Mouse (Mus musculus): ENCODE data around the gene Kidins220. TPM values are rescaled to one million over a fixed set of nuclear protein-coding genes. Genes with fewer than 3 reads are reported as not detected.

The Kidins220 gene
- polyA plus RNA-seq, 1 experiment from 2014 or later = 121 TPM

- 88% methylated on average over 5 of the region's 5 CpGs for WGBS
- Histone ChIP-seq H3K36me3 (peaks cover 32% of the 10 kb centered on the region), H3K27me3 (no peaks in the 10 kb centered on the region), H3K4me1 (replicated peaks) (peaks cover 19% of the 10 kb centered on the region), H3K27ac (no peak overlapping the region), H3K9me3 (no peaks in the 10 kb centered on the region), H3K4me2 (no peak overlapping the region), H3K9ac (no peak overlapping the region), H3K4me3 (no peak overlapping the region)
- no peak for ATAC-seq (ENCODE audit: low FRiP score)
These were observed 62.5 kb downstream of the Kidins220 start for GRCm38 (mm10) chr12:25037222-25037621.

- Histone ChIP-seq H3K9me3 (no peaks in the 10 kb centered on the region), H3K4me2 (no peak overlapping the region), H3K27ac (no peak overlapping the region), H3K4me3 (no peak overlapping the region), H3K9ac (no peak overlapping the region), H3K27me3 (no peaks in the 10 kb centered on the region), H3K4me1 (replicated peaks) (peaks cover 16% of the 10 kb centered on the region), H3K36me3 (peaks cover 36% of the 10 kb centered on the region)
- 75% methylated on average over 9 of the region's 9 CpGs for WGBS
- ATAC-seq (ENCODE audit: low FRiP score) = no peak
These were observed 63.2 kb downstream of the Kidins220 start for GRCm38 (mm10) chr12:25037681-25038472.

- Histone ChIP-seq H3K9ac (no peak overlapping the region), H3K27ac (no peak overlapping the region), H3K36me3 (peaks cover 59% of the 10 kb centered on the region), H3K4me2 (no peak overlapping the region), H3K27me3 (no peaks in the 10 kb centered on the region), H3K4me1 (replicated peaks) (0 out of 2 replicates have a peak, but pooled peaks cover 4% of the 10 kb centered on the region), H3K9me3 (no peaks in the 10 kb centered on the region), H3K4me3 (no peak overlapping the region)
- WGBS = 95% methylated on average over 2 of the region's 2 CpGs
- no peak for ATAC-seq (ENCODE audit: low FRiP score)
These were observed 69.3 kb downstream of the Kidins220 start for GRCm38 (mm10) chr12:25044056-25044455.

GRCm38 (mm10) chr12:25044579-25044978 lies 69.9 kb downstream of the Kidins220 start:
- Histone ChIP-seq H3K4me3 (no peak overlapping the region), H3K9me3 (no peaks in the 10 kb centered on the region), H3K27me3 (no peaks in the 10 kb centered on the region), H3K4me1 (replicated peaks) (0 out of 2 replicates have a peak, but pooled peaks cover 4% of the 10 kb centered on the region), H3K4me2 (no peak overlapping the region), H3K36me3 (peaks cover 59% of the 10 kb centered on the region), H3K9ac (no peak overlapping the region), H3K27ac (no peak overlapping the region)
- no peak for ATAC-seq (ENCODE audit: low FRiP score)
- 91% methylated on average over 4 of the region's 4 CpGs for WGBS

GRCm38 (mm10) chr12:25049253-25049652 lies 74.5 kb downstream of the Kidins220 start:
- no peak overlapping the region for H3K27ac ChIP-seq
- ATAC-seq (ENCODE audit: low FRiP score) = no peak
- peaks cover 58% of the 10 kb centered on the region for H3K36me3 ChIP-seq
- H3K4me3 ChIP-seq = no peak overlapping the region
- H3K9ac ChIP-seq = no peak overlapping the region
- no peak overlapping the region for H3K4me2 ChIP-seq
- no peaks in the 10 kb centered on the region for H3K9me3 ChIP-seq
- 0 out of 2 replicates have a peak, but pooled peaks cover 4% of the 10 kb centered on the region for H3K4me1 ChIP-seq (replicated peaks)
- 72% methylated on average over 5 of the region's 5 CpGs for WGBS
- H3K27me3 ChIP-seq = no peaks in the 10 kb centered on the region

GRCm38 (mm10) chr12:25054511-25054910 lies 79.8 kb downstream of the Kidins220 start:
- no peak overlapping the region for H3K4me3 ChIP-seq
- H3K27ac ChIP-seq = no peak overlapping the region
- H3K9me3 ChIP-seq = no peaks in the 10 kb centered on the region
- ATAC-seq (ENCODE audit: low FRiP score) = no peak
- H3K4me1 ChIP-seq (replicated peaks) = no peaks in the 10 kb centered on the region
- H3K27me3 ChIP-seq = no peaks in the 10 kb centered on the region
- no peak overlapping the region for H3K9ac ChIP-seq
- 88% methylated on average over 7 of the region's 7 CpGs for WGBS
- no peak overlapping the region for H3K4me2 ChIP-seq
- H3K36me3 ChIP-seq = peaks cover 77% of the 10 kb centered on the region

GRCm38 (mm10) chr12:25054963-25055362 lies 80.2 kb downstream of the Kidins220 start:
- whole genome bisulfite sequencing = 69% methylated on average over 4 of the region's 4 CpGs
- no peak overlapping the region for H3K4me3 ChIP-seq
- ATAC-seq (ENCODE audit: low FRiP score) = no peak

GRCm38 (mm10) chr12:25059487-25060200 lies 84.9 kb downstream of the Kidins220 start:
- no peak for ATAC-seq (ENCODE audit: low FRiP score)
- no peak overlapping the region for H3K9ac ChIP-seq
- peaks cover 47% of the 10 kb centered on the region for H3K36me3 ChIP-seq
- 72% methylated on average over 9 of the region's 9 CpGs for WGBS
- no peak overlapping the region for H3K4me3 ChIP-seq
- H3K4me1 ChIP-seq (replicated peaks) = no peaks in the 10 kb centered on the region
- no peaks in the 10 kb centered on the region for H3K9me3 ChIP-seq
- no peak overlapping the region for H3K27ac ChIP-seq
- H3K27me3 ChIP-seq = no peaks in the 10 kb centered on the region
- no peak overlapping the region for H3K4me2 ChIP-seq

More at GRCm38 (mm10) chr12:25054963-25055362, 80.2 kb downstream of the Kidins220 start:
- Histone ChIP-seq H3K27me3 (no peaks in the 10 kb centered on the region), H3K9ac (no peak overlapping the region), H3K4me2 (no peak overlapping the region), H3K9me3 (no peaks in the 10 kb centered on the region), H3K36me3 (peaks cover 80% of the 10 kb centered on the region), H3K27ac (no peak overlapping the region), H3K4me1 (replicated peaks) (no peaks in the 10 kb centered on the region)

- Histone ChIP-seq H3K4me3 (no peak overlapping the region), H3K27ac (no peak overlapping the region), H3K36me3 (peaks cover 37% of the 10 kb centered on the region), H3K9ac (no peak overlapping the region), H3K27me3 (no peaks in the 10 kb centered on the region), H3K4me1 (replicated peaks) (no peaks in the 10 kb centered on the region), H3K9me3 (no peaks in the 10 kb centered on the region), H3K4me2 (no peak overlapping the region)
- no peak for ATAC-seq (ENCODE audit: low FRiP score)
- 84% methylated on average over 7 of the region's 7 CpGs for WGBS
These were observed 86.2 kb downstream of the Kidins220 start for GRCm38 (mm10) chr12:25060901-25061300.

- no peak overlapping the region for H3K27ac ChIP-seq
- 64% methylated on average over 6 of the region's 6 CpGs for WGBS
These were observed 87.5 kb downstream of the Kidins220 start for GRCm38 (mm10) chr12:25062264-25062663.

GRCm38 (mm10) chr12:25073374-25073773 lies 98.6 kb downstream of the Kidins220 start:
- no peaks in the 10 kb centered on the region for H3K36me3 ChIP-seq
- H3K4me2 ChIP-seq = no peak overlapping the region
- no peak for ATAC-seq (ENCODE audit: low FRiP score)
- peaks cover 7% of the 10 kb centered on the region; the same call in 1 of the 2 replicates for H3K4me1 ChIP-seq (replicated peaks)
- WGBS = 87% methylated on average over 4 of the region's 4 CpGs
- no peak overlapping the region for H3K4me3 ChIP-seq
- no peak overlapping the region for H3K27ac ChIP-seq
- H3K9ac ChIP-seq = no peak overlapping the region
- peaks cover 4% of the 10 kb centered on the region; the same call in 1 of the 2 replicates for H3K9me3 ChIP-seq
- 0 out of 2 replicates have a peak, but pooled peaks cover 2% of the 10 kb centered on the region for H3K27me3 ChIP-seq

More at GRCm38 (mm10) chr12:25062264-25062663, 87.5 kb downstream of the Kidins220 start:
- ATAC-seq (ENCODE audit: low FRiP score) = no peak
- no peak overlapping the region for H3K9ac ChIP-seq
- no peaks in the 10 kb centered on the region for H3K27me3 ChIP-seq
- H3K9me3 ChIP-seq = no peaks in the 10 kb centered on the region
- H3K4me2 ChIP-seq = no peak overlapping the region
- no peak overlapping the region for H3K4me3 ChIP-seq
- H3K4me1 ChIP-seq (replicated peaks) = no peaks in the 10 kb centered on the region
- peaks cover 27% of the 10 kb centered on the region for H3K36me3 ChIP-seq

GRCm38 (mm10) chr12:25074344-25074743 lies 99.6 kb downstream of the Kidins220 start:
- Histone ChIP-seq H3K27me3 (0 out of 2 replicates have a peak, but pooled peaks cover 4% of the 10 kb centered on the region), H3K9ac (no peak overlapping the region), H3K9me3 (peaks cover 4% of the 10 kb centered on the region; the same call in 1 of the 2 replicates), H3K4me3 (no peak overlapping the region), H3K27ac (no peak overlapping the region), H3K36me3 (no peaks in the 10 kb centered on the region), H3K4me2 (no peak overlapping the region), H3K4me1 (replicated peaks) (no peaks in the 10 kb centered on the region)
- 93% methylated on average over 3 of the region's 3 CpGs for WGBS
- no peak for ATAC-seq (ENCODE audit: low FRiP score)
